Mouse (Mus musculus) heart, embryonic 10.5 days (tissue): ENCODE data around the gene Olfr1477. TPM values are rescaled to one million over a fixed set of nuclear protein-coding genes. Genes with fewer than 3 reads are reported as not detected.
"Not testable (repeated sequence)": the region's sequence is repeated elsewhere in the genome, so short reads cannot be mapped to it uniquely, and the experiment has no call there.

Source experiments
- DNase-seq: peaks from one replicate; pipeline ENCODE4 v3.0.0-alpha.2; 2017; ENCODE audit warnings: low spot score
- H3K27ac ChIP-seq: fragments of 300-500 bp; sonication (generic); 2 replicates; pipeline ENCODE4 v1.5.1; 2016; ENCODE audit warnings: mild to moderate bottlenecking
- H3K27me3 ChIP-seq: fragments of 300-500 bp; sonication (generic); 2 replicates; pipeline ENCODE4 v1.6.1; 2016; ENCODE audit warnings: mild to moderate bottlenecking; ENCODE audit not compliant: poor library complexity, insufficient read depth, severe bottlenecking
- H3K36me3 ChIP-seq: fragments of 300-500 bp; sonication (generic); 2 replicates; pipeline ENCODE4 v1.6.1; 2016; ENCODE audit warnings: mild to moderate bottlenecking, moderate library complexity
- H3K4me1 ChIP-seq: fragments of 300-500 bp; sonication (generic); 2 replicates; pipeline ENCODE4 v1.6.1; 2016; ENCODE audit warnings: mild to moderate bottlenecking
- H3K4me3 ChIP-seq: fragments of 300-500 bp; sonication (generic); 2 replicates; pipeline ENCODE4 v1.5.1; 2016; ENCODE audit warnings: mild to moderate bottlenecking, moderate library complexity
- H3K9me3 ChIP-seq: fragments of 300-500 bp; sonication (generic); 2 replicates; pipeline ENCODE4 v1.6.1; 2016; ENCODE audit warnings: mild to moderate bottlenecking, moderate library complexity
- WGBS: fragments of 180-500 bp; shearing (Covaris S2); methylation state at CpG from one replicate; pipeline ENCODE4 v1.1.7; 2016; 5-methylcytosine and 5-hydroxymethylcytosine counted together
- polyA plus RNA-seq: library from polyadenylated mRNA; unstranded; fragments of >200 nt; fragmentation: Nextera tagmentation; extraction: Ambion mirVana; gene quantifications from 2 replicates; pipeline ENCODE4 v1.2.1, GENCODE M21; 2016

The Olfr1477 gene
- polyA plus RNA-seq = not detected in 2 replicates

DNA sequence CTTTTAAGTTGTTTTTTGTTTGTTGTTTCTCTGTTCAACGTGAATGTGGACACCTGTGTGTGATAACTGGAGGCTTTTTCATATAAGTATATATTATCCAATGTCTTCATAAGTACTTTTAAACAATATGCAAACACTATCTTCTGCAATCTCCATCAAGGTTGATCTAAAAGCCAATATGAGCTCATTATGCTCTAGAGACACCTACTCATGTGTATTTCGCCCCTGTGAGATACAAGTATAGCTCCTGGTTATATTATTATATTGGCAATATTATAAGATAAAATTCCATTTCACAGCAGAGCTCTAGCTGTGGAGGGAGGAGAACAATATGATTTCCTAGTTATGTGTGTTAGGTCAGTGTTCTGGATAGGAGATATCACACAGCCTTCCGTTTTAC, at the start of gene Olfr1477:
TSS of gene Olfr1477 (plus strand) at position 301 of the 400 bp plus-strand sequence.
- Histone ChIP-seq H3K4me1 (no peaks in the 10 kb centered on the region), H3K36me3 (no peaks in the 10 kb centered on the region), H3K4me3 (no peak within 1 kb of the TSS), H3K27ac (no peak within 1 kb of the TSS), H3K27me3 (no peaks in the 10 kb centered on the region), H3K9me3 (peaks cover 5% of the 10 kb centered on the region)
- no peak for DNase-seq
- 68% methylated on average over 3 of the region's 3 CpGs for WGBS

DNA sequence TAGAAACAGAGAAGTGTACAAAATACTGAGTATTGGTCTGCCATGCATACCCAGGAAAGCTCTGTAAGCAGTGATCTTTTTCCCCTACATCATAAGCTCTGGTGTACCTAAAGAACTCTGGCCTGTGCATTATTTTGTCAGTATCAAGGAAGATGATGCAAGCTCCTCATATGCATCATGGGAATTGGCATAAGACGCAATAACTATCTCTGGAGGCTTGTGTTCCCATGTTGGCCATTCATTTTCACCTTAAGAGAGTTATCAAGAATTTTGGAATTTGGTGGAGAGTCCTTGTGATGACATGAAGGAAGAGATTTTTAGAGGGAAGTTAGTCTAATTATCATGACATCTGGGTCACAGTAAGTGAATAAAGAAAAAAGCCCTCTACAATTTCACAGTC, 44.4 kb upstream of the Olfr1477 start, which contains the start of gene Olfr1472:
TSS of gene Olfr1472 (minus strand) at position 101 of the 400 bp plus-strand sequence.
- Histone ChIP-seq H3K36me3 (no peaks in the 10 kb centered on the region), H3K27me3 (no peaks in the 10 kb centered on the region), H3K27ac (no peak within 1 kb of the TSS), H3K9me3 (peaks cover 3% of the 10 kb centered on the region; the same call in 1 of the 2 replicates), H3K4me1 (no peaks in the 10 kb centered on the region), H3K4me3 (no peak within 1 kb of the TSS)
- DNase-seq = no peak
- 73% methylated on average over 1 of the region's 1 CpGs for WGBS

DNA sequence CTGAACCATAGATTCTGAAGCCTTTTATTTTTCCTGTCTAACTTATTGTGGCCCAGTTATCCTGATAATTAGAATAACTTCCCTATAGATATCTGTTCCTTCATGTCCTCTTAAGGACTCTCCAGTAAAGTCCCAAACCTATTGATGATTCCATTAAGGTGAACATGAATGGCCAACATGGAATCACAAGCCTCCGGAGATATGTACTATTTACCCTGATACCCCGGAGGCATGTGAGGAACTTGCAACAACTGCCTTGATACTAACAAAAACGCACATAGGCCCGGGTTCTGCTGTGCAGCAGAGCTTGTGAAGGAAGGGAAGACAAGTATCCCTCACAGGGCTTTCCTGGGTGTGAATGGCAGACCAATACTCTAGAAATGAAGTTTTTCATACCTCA, 31.1 kb upstream of the Olfr1477 start, which contains the start of gene Olfr1474:
TSS of gene Olfr1474 (plus strand) at position 301 of the 400 bp plus-strand sequence.
- H3K36me3 ChIP-seq, H3K27me3 ChIP-seq, H3K27ac ChIP-seq, H3K4me1 ChIP-seq, H3K9me3 ChIP-seq, DNase-seq, H3K4me3 ChIP-seq: not testable (repeated sequence)
- WGBS = 74% methylated on average over 4 of the region's 4 CpGs

DNA sequence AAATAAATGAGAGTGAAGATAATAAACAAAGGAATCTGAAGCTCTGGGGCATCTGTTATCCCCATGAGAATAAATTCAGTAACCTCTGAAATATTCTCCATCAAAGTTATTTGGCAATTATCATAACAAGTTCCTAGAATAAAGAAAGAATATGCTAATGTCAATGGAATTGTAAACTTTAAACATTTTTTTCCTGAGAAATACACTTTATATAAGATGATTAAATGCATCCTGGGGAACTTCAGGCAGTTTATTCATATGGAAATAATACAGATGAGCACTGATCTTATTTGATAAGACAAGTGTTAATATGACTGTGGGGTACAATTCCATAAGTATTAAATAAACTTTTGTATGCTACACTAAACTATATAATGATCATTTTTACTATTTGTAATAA, 20.2 kb upstream of the Olfr1477 start, which contains the start of gene Olfr1475:
TSS of gene Olfr1475 (minus strand) at position 101 of the 400 bp plus-strand sequence.
- Histone ChIP-seq H3K27me3 (no peaks in the 10 kb centered on the region), H3K27ac (no peak within 1 kb of the TSS), H3K4me1 (no peaks in the 10 kb centered on the region), H3K36me3 (no peaks in the 10 kb centered on the region), H3K4me3 (no peak within 1 kb of the TSS), H3K9me3 (no peaks in the 10 kb centered on the region)
- no peak for DNase-seq

DNA sequence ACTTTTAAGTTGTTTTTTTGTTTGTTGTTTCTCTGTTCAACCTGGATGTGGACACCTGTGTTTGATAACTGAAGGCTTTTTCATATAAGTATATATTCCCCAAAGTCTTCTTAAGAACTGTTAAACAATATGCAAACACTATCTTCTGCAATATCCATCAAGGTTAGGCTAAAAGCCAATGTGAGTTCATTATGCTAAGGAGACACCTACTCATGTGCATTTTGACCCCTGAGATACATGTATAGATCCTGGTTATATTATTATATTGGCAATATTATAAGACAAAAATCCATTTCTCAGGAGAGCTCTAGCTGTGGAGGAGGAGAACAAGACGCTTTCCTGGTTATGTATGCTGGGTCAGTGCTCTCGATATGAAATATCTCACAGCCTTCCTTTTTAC, 27.3 kb downstream of the Olfr1477 start, which contains the start of gene Olfr1480:
TSS of gene Olfr1480 (plus strand) at position 301 of the 400 bp plus-strand sequence.
- Histone ChIP-seq H3K36me3 (no peaks in the 10 kb centered on the region), H3K4me1 (no peaks in the 10 kb centered on the region), H3K4me3 (no peak within 1 kb of the TSS), H3K9me3 (peaks cover 9% of the 10 kb centered on the region), H3K27ac (no peak within 1 kb of the TSS), H3K27me3 (no peaks in the 10 kb centered on the region)
- no peak for DNase-seq
- 76% methylated on average over 2 of the region's 2 CpGs for WGBS

Other genes with a start within 250 kb of the Olfr1477 start
- gene Olfr1465, start 185.0 kb upstream of the Olfr1477 start, polyA plus RNA-seq = not detected in 2 replicates
- gene Olfr1466, start 161.7 kb upstream of the Olfr1477 start, polyA plus RNA-seq = not detected in 2 replicates
- gene Olfr1467, start 138.3 kb upstream of the Olfr1477 start, polyA plus RNA-seq = not detected in 2 replicates
- gene Olfr1469, start 92.7 kb upstream of the Olfr1477 start, polyA plus RNA-seq = not detected in 2 replicates
- gene Olfr1471, start 57.1 kb upstream of the Olfr1477 start, polyA plus RNA-seq = not detected in 2 replicates
- gene Olfr1472, start 44.5 kb upstream of the Olfr1477 start, polyA plus RNA-seq = not detected in 2 replicates
- not detected in 2 replicates for gene Olfr1474, start 31.0 kb upstream of the Olfr1477 start, polyA plus RNA-seq
- gene Olfr1475, start 20.4 kb upstream of the Olfr1477 start, polyA plus RNA-seq = not detected in 2 replicates
- not detected in 2 replicates for gene Olfr1480, start 27.4 kb downstream of the Olfr1477 start, polyA plus RNA-seq
- not detected in 2 replicates for gene Olfr1484, start 83.0 kb downstream of the Olfr1477 start, polyA plus RNA-seq
- gene Olfr1487, start 116.8 kb downstream of the Olfr1477 start, polyA plus RNA-seq = not detected in 2 replicates
- not detected in 2 replicates for gene Olfr1489, start 131.1 kb downstream of the Olfr1477 start, polyA plus RNA-seq
- not detected in 2 replicates for gene Olfr1490, start 150.5 kb downstream of the Olfr1477 start, polyA plus RNA-seq
- not detected in 2 replicates for gene Olfr1491, start 196.7 kb downstream of the Olfr1477 start, polyA plus RNA-seq
- not detected in 2 replicates for gene Olfr1493-ps1, start 222.7 kb downstream of the Olfr1477 start, polyA plus RNA-seq
- not detected in 2 replicates for gene Olfr1494, start 239.2 kb downstream of the Olfr1477 start, polyA plus RNA-seq